Mouse (Mus musculus) forebrain, embryonic 11.5 days (tissue): ENCODE results near the gene Lmo1. TPM values are rescaled to one million over a fixed set of nuclear protein-coding genes. Genes with fewer than 3 reads are reported as not detected.

ENCODE experiments used
- ATAC-seq: fragments of 200-750 bp; cut with Nextera tagmentation; replicated peaks from 2 replicates; pipeline ENCODE4 v1.8.0; 2017; ENCODE audit warnings: moderate TSS enrichment; ENCODE audit not compliant: low FRiP score
- DNase-seq: peaks from one replicate; pipeline ENCODE4 v3.0.0-alpha.2; 2017; ENCODE audit warnings: low spot score
- H3K27ac ChIP-seq: fragments of 300-500 bp; sonication (generic); 2 replicates; pipeline ENCODE4 v1.5.1; 2014; ENCODE audit warnings: low read depth, low read length
- H3K27me3 ChIP-seq: fragments of 300-500 bp; sonication (generic); 2 replicates; pipeline ENCODE4 v1.6.1; 2014; ENCODE audit warnings: mild to moderate bottlenecking, low read length, mixed read lengths; ENCODE audit not compliant: control insufficient read depth, insufficient read depth
- H3K36me3 ChIP-seq: fragments of 300-500 bp; sonication (generic); 2 replicates; pipeline ENCODE4 v1.6.1; 2014; ENCODE audit warnings: mild to moderate bottlenecking, low read length, moderate library complexity, mixed read lengths; ENCODE audit not compliant: control insufficient read depth, insufficient read depth
- H3K4me1 ChIP-seq: fragments of 300-500 bp; sonication (generic); replicated peaks from 2 replicates; pipeline ENCODE4 v1.6.1; 2014; ENCODE audit warnings: low read length, mixed read lengths; ENCODE audit not compliant: control insufficient read depth, insufficient read depth
- H3K4me2 ChIP-seq: fragments of 300-500 bp; sonication (generic); 2 replicates; pipeline ENCODE4 v1.6.1; 2014; ENCODE audit warnings: low read depth, mild to moderate bottlenecking, low read length, moderate library complexity, mixed read lengths; ENCODE audit not compliant: severe bottlenecking
- H3K4me3 ChIP-seq: fragments of 300-500 bp; sonication (generic); 2 replicates; pipeline ENCODE4 v1.5.1; 2014; ENCODE audit warnings: low read depth, low read length
- H3K9ac ChIP-seq: fragments of 300-500 bp; sonication (generic); 2 replicates; pipeline ENCODE4 v1.6.1; 2014; ENCODE audit warnings: low read length
- H3K9me3 ChIP-seq: fragments of 300-500 bp; sonication (generic); 2 replicates; pipeline ENCODE4 v1.6.1; 2016; ENCODE audit warnings: low read length, mixed read lengths; ENCODE audit not compliant: control insufficient read depth
- WGBS: fragments of 180-500 bp; shearing (Covaris S2); extraction: QIAGEN DNeasy Blood & Tissue Kit; methylation state at CpG from one replicate; pipeline ENCODE4 v1.1.7; 2014; 5-methylcytosine and 5-hydroxymethylcytosine counted together
- polyA plus RNA-seq: library from polyadenylated mRNA; unstranded; fragments of >200 nt; fragmentation: Nextera tagmentation; extraction: Ambion mirVana; gene quantifications from 2 replicates; pipeline ENCODE4 v1.2.1, GENCODE M21; 2014

Lmo1 gene
- polyA plus RNA-seq, 1 experiment from 2014 or later = 114 TPM

DNA sequence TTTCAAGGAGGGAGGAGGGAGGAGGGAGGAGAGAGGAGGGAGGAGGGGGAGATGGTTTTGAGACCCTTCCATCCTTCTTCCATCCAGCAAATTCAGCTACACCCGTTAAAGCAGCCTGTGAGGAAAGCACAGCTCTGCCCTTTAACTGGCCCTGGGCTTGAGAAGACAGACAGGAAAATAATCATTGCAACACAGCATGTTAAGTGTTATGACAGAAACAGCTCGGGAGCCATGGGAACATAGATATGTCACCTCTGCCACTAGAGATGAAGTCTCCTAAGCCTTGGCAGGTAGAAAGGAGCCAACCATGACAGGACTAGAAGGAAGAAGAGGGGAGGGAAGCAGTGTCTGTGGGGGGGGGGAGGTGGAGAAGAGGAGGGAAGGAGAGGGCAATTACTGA lies 31.4 kb upstream of the Lmo1 start:
- WGBS = 87% methylated on average over 2 of the region's 2 CpGs
- H3K4me2 ChIP-seq = no peak overlapping the region

DNA sequence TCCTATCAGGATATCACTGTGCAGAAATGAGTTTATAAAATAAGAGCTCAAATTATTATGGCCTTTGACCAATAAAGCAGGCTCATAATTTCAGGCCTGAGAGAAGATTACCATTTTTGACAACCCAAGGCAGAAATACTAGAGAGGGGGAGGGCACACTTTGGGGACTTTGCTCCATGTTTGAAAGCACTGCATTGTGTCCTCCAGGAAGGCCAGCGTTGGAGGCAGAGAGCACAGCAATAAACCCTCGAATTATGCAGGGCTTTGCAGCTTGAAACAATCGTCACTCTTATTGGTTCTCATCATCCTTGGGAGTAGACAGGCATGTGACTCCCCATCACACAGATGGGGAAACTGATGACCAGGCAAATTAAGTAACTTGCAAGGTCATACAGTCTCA lies 28.1 kb upstream of the Lmo1 start:
- DNase-seq (peak; percentile 32), ATAC-seq (no peak)
- no peak overlapping the region for H3K4me2 ChIP-seq
- WGBS = 72% methylated on average over 3 of the region's 3 CpGs
- no peaks in the 10 kb centered on the region for H3K36me3 ChIP-seq
- no peaks in the 10 kb centered on the region; the same call in 1 of the 2 replicates for H3K9me3 ChIP-seq
- H3K4me1 ChIP-seq = no peaks in the 10 kb centered on the region
- H3K9ac ChIP-seq = no peak overlapping the region
- H3K27me3 ChIP-seq = peaks cover 56% of the 10 kb centered on the region
- no peak overlapping the region for H3K27ac ChIP-seq
- no peak overlapping the region for H3K4me3 ChIP-seq

More for the DNA sequence above, 31.4 kb upstream of the Lmo1 start:
- peaks cover 46% of the 10 kb centered on the region for H3K27me3 ChIP-seq
- no peak overlapping the region for H3K9ac ChIP-seq
- H3K9me3 ChIP-seq = no peaks in the 10 kb centered on the region
- DNase-seq (no peak), ATAC-seq (no peak)
- no peak overlapping the region for H3K27ac ChIP-seq
- no peak overlapping the region for H3K4me3 ChIP-seq
- no peaks in the 10 kb centered on the region for H3K4me1 ChIP-seq
- no peaks in the 10 kb centered on the region for H3K36me3 ChIP-seq

DNA sequence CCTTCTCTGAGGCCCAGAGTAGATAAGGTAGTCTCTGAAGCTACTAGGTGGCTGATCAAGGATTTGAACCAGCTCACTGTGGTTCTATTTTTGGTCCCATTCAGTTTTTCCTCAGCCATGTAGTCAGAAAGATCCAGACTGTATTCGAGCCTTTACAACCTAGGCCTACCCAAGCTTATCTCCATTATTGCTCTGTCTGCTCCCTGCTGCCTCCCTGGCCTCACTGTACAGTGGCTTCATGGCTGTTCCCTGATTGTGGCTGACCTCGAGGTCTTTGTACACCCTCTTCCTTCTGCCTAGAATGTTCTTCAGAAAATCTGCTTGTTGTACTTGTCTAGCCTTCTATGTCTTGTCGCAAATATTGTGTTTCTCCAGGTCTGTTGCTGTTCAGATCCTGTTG lies 25.6 kb upstream of the Lmo1 start:
- ATAC-seq = no peak
- peaks cover 64% of the 10 kb centered on the region for H3K27me3 ChIP-seq
- H3K4me3 ChIP-seq = no peak overlapping the region
- H3K4me1 ChIP-seq = peaks cover 16% of the 10 kb centered on the region
- H3K36me3 ChIP-seq = no peaks in the 10 kb centered on the region
- DNase-seq = peak; percentile 39
- no peak overlapping the region for H3K4me2 ChIP-seq
- 76% methylated on average over 3 of the region's 3 CpGs for WGBS
- H3K9me3 ChIP-seq = no peaks in the 10 kb centered on the region; the same call in 1 of the 2 replicates
- no peak overlapping the region for H3K9ac ChIP-seq
- H3K27ac ChIP-seq = no peak overlapping the region

DNA sequence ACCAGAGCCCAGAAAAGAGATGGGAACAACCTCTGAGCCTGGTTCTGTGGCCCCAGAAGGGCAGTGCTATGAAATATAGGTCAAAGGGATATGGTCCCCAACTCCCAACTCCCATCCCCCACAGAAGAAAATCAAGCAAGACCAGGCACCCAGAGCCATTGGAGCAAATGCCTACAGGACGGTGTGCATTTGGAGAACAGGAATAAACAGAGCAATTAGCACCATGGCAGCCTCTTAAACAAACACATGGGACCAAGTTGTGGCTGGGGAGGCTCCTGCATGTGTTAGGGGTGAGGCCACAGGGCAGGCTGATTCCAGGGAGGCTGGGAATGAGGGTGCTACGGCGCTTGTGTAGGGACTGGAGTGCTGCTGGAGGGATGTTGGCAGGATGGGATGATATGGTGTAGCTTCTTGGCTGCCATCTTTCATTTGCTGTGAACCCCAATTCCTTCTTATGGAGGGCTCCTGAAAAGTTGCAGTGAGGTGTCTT lies 22.2 kb upstream of the Lmo1 start:
- Histone ChIP-seq H3K9me3 (no peaks in the 10 kb centered on the region; the same call in 1 of the 2 replicates), H3K4me3 (no peak overlapping the region), H3K27me3 (peaks cover 88% of the 10 kb centered on the region), H3K4me2 (0 out of 2 replicates have a peak overlapping the region, but pooled peaks have one; percentile 5), H3K36me3 (no peaks in the 10 kb centered on the region), H3K9ac (no peak overlapping the region), H3K4me1 (peaks cover 22% of the 10 kb centered on the region), H3K27ac (peak overlapping the region; percentile 80)
- WGBS = 63% methylated on average over 3 of the region's 3 CpGs
- peak; percentile 10; the same call in 1 of the 2 replicates for ATAC-seq
- peak; percentile 45 for DNase-seq

DNA sequence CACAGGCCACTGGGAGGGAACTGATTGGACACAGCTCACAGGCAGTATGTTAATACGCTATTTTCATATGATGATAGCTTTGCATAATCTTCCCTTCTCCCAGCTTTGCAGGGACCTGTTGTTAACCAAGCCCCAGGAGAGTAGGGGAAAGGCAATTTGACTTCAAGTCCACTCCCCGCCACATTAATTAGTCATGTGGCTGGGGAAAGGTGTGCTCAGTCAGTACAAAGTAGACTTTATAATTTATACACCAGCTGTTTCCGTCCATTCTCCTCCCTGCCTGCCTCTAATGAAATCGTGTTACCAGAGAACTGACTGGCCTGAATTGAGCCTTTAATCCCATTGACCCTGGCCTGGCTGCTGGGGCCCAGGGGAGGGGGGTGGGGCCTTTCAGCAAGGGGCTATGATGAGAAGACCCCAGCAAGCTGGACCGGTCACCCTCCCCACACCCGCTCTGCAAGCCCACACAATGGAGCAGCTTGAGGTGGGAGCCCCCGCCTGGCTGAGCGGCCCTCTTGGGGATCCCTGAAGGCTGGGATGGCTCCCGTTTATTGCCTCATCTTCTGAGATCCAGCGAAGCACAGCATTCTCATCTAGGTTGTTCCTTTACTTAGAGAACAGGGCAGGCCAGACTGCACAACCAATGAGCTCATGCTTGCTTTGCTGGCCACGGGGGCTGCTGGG lies 21.5 kb upstream of the Lmo1 start:
- Histone ChIP-seq H3K9ac (no peak overlapping the region), H3K27me3 (peaks cover 85% of the 10 kb centered on the region), H3K4me3 (no peak overlapping the region), H3K9me3 (no peaks in the 10 kb centered on the region; the same call in 1 of the 2 replicates), H3K4me2 (peak overlapping the region; percentile 27; the same call in 1 of the 2 replicates), H3K36me3 (no peaks in the 10 kb centered on the region), H3K4me1 (peaks cover 25% of the 10 kb centered on the region), H3K27ac (peak overlapping the region; percentile 80)
- peak; percentile 54 for ATAC-seq
- DNase-seq = peak; percentile 74
- WGBS = 7% methylated on average over 11 of the region's 11 CpGs

DNA sequence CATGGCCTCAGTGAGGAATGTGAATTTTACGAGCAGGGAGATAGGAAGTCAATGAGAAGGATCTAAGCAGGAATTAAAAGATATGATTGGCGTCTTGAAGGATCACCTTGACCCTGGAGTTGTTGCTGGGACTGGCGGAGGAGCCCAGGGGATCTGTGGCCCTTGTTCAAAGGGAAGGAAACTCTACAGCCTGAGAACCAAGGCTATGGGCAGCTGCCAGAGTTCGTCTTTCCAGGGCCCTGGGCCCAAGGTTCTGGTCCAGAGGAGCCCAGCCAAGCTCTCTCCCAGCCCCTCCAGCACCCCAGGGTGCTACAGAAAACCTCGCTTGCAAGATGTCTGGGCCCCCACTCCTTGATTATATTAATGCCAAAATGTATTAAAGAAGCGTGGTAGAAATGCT lies 21.0 kb upstream of the Lmo1 start:
- Histone ChIP-seq H3K4me1 (peaks cover 25% of the 10 kb centered on the region), H3K4me2 (no peak overlapping the region), H3K27ac (peak overlapping the region; percentile 67), H3K9ac (no peak overlapping the region), H3K27me3 (peaks cover 81% of the 10 kb centered on the region), H3K9me3 (no peaks in the 10 kb centered on the region; the same call in 1 of the 2 replicates), H3K4me3 (no peak overlapping the region), H3K36me3 (no peaks in the 10 kb centered on the region)
- WGBS = 38% methylated on average over 6 of the region's 6 CpGs
- peak; percentile 52 for DNase-seq
- no peak for ATAC-seq

DNA sequence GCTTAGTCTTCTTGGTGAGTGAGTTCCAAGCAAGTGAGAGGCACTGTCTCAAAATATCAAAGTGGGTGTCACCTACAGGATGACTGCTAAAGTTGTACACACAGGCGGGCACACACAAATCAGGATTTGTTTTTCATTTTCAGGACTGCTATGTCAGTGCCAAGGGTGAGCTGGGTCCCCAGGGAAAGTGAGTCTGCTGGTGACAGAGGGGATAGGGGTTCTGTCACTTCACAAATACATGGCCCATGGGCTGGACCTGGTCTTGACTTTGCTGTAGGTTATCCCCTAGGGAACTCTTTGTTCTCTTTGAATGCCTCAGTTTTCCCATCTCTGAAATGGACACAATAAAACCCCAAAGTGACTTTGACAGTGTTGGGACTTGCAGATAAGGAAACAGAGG lies 19.8 kb upstream of the Lmo1 start:
- Histone ChIP-seq H3K9me3 (no peaks in the 10 kb centered on the region), H3K4me3 (no peak overlapping the region), H3K4me1 (peaks cover 32% of the 10 kb centered on the region), H3K27ac (no peak overlapping the region), H3K4me2 (no peak overlapping the region), H3K27me3 (peaks cover 79% of the 10 kb centered on the region), H3K36me3 (no peaks in the 10 kb centered on the region), H3K9ac (no peak overlapping the region)
- DNase-seq = peak; percentile 39
- 86% methylated on average over 1 of the region's 1 CpGs for WGBS
- no peak for ATAC-seq

DNA sequence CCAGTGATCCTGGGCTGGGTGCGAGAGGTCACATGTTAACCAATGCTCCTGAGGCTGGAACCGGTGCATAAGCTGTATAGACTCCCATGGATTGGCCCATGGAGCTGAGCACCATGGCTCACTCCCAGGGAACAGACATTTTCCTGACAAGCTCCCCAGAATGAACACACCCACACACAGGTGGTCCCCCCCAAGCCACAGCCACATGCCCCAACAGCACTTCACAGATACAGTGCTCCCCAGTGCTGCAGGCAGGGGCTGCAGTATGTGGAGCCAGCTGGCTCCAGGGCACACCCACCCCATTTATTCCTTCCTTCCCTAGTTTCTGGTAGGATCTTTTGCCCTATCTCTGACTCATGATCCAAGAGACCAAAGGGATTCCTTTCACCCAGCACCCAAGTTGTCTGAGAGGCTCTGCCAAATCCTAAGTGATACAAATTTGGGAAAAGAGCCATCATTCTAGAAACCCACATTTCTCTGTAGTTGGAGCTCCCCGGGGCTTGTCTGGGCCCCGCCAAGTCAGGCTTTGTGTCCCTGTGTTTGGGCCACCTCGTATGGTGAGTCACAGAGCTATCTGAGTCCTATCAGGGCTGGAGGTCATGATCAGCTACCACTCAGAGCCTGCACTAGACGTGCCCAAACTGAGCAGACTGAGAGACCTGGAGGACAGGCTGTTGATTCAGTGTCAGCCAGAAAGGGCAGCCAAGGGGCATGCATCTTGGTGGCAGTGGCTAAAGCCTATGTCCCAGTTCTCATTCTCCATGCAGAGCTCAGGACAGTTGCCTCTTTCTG lies 12.4 kb upstream of the Lmo1 start:
- H3K4me3 ChIP-seq = no peak overlapping the region
- H3K9ac ChIP-seq = no peak overlapping the region
- ATAC-seq = no peak
- no peaks in the 10 kb centered on the region for H3K9me3 ChIP-seq
- DNase-seq = peak; percentile 50
- WGBS = 81% methylated on average over 6 of the region's 6 CpGs
- no peaks in the 10 kb centered on the region for H3K36me3 ChIP-seq
- no peak overlapping the region for H3K27ac ChIP-seq
- H3K4me2 ChIP-seq = no peak overlapping the region
- H3K27me3 ChIP-seq = peaks cover 64% of the 10 kb centered on the region
- peaks cover 22% of the 10 kb centered on the region for H3K4me1 ChIP-seq
